Mouse (Mus musculus): ENCODE data around the gene Nup50. TPM values are rescaled to one million over a fixed set of nuclear protein-coding genes. Genes with fewer than 3 reads are reported as not detected.
"Not testable (repeated sequence)": the region's sequence is repeated elsewhere in the genome, so short reads cannot be mapped to it uniquely, and the experiment has no call there.

Nup50 gene
- total RNA-seq (2022): 10 to 100 TPM; 27.8 to 30.0 (median 28.9) TPM

DNA sequence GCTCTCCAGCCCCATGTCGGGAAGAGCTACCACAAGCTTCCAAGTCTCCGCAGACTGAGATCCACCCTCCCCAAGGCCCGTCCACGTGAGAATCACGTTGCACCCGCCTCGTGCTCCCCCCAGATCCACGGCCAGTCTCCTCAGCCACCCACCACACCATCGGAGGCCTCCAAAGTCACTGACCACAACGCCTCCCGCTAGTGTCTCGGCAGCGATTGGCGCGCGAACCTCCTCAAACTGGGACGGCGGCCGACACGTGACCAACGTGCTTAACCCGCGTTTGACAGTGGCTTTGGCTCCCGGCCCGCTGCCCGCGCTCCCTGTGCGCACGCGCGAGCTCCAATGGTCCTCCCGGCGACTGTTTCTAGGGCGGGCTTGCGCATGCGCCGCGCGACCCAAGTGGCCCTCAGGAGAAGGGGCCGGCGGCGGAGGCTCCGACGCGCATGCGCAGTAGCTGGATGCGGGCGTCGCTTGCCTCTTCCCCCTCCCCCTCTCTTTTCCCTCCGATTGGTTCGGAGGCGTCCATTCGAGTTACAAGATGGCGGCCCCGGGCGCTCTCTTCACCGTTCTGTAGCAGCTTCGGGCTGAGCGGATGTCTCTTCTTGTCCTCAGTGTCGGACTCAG lies at the start of gene Nup50:
Gene Nup50 (plus strand): TSS at position 528 of the 624 bp plus-strand sequence.
- DNase-seq (ENCODE audit: low spot score in 2 of 2): peak; percentile 99 to 100

- DNase-seq (ENCODE audit: low spot score in 2 of 2): peak in 1 of 2 experiments; percentile 84
Observed at GRCm38 (mm10) chr15:84873867-84874266, 49.3 kb upstream of the Nup50 start.

DNA sequence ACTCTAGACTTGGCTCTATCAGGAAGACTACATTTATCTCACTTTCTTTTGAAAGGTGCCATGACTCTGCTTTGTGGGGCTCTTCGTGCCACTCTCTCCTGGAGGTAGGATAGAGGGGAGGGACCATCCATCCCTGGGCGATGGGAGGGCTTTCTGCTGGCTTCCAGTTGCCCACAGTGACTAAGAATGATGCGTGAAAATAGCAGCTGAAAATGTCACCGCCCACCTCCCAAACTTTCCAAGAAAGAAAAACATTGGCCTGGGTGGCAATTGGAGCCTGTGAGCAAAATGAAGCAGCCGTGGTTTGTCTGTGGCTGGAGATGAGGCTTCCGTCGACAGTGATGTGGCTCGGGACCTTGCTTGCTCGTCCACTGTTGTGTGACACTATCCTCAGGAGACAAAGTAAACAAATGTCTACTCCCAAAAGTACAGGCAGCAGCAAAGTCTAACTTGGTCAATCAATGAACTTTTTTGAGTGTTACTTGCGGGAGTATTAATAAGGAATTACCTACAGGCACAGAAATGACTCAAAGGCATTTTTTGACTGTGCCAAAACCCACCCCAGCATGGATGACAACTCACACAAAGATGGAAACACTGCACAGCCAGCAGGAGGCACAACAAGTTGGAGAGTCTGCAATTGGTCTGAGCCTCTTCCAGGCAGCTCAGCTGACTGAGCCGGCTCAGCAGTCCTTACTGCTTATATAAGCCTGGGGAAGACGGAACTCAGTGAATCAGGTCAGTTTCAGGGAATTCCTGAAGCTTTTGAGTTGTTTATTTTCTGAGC lies 46.0 kb upstream of the Nup50 start:
- peak in 1 of 2 experiments; percentile 78 for DNase-seq (ENCODE audit: low spot score in 2 of 2)

GRCm38 (mm10) chr15:84888066-84888465 lies 35.1 kb upstream of the Nup50 start:
- DNase-seq (ENCODE audit: low spot score in 2 of 2): no peak

GRCm38 (mm10) chr15:84891246-84891645 lies 32.0 kb upstream of the Nup50 start:
- DNase-seq (ENCODE audit: low spot score in 2 of 2): no peak

DNA sequence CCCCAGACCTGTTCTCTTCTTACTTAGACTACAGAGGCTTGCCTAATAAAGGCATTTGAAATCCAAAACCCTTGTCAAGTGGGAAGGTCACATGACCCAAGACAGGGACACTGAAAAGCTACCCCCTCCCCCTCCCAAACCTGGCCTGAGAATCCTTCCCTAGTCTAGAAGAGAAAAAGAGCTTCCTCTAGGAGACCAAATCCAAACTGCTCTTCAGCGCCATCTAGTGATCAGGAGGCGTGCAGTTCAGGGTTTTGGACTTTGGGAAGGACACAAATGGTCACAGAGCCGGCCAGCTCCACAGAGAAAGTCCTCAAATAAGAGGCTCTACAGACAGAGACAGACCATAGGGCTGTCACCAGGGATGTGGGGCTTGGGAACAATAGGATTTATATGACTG lies 31.6 kb upstream of the Nup50 start:
- peak; percentile 31 to 40 for DNase-seq (ENCODE audit: low spot score in 2 of 2)

GRCm38 (mm10) chr15:84896216-84896615 lies 27.0 kb upstream of the Nup50 start:
- not testable (repeated sequence) for DNase-seq (ENCODE audit: low spot score in 2 of 2)

- DNase-seq (ENCODE audit: low spot score in 2 of 2): no peak
Observed at GRCm38 (mm10) chr15:84896664-84897063, 26.5 kb upstream of the Nup50 start.

- DNase-seq (ENCODE audit: low spot score in 2 of 2): no peak
Observed at GRCm38 (mm10) chr15:84898077-84898476, 25.1 kb upstream of the Nup50 start.

GRCm38 (mm10) chr15:84903843-84904385 lies 19.3 kb upstream of the Nup50 start:
- DNase-seq (ENCODE audit: low spot score in 2 of 2): no peak

DNA sequence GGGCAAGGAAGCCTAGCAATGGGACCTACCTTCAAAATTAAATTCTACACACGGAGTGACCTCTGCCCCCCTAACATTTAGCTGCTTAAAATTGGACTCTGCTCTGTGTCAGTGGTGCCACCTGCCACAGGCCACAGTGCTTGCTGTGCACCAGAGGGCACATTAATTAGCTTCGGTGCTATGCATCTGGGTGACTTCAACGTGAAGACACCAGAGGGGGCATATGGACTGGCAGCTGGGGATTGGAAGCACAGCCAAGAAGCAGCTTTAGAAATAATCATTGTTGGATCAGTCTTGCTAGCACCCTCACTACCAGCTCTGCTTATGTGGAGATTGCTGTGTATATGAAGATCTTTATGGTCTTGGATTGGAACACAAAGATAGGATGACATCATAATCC lies 10.0 kb upstream of the Nup50 start:
- no peak for DNase-seq (ENCODE audit: low spot score in 2 of 2)

DNA sequence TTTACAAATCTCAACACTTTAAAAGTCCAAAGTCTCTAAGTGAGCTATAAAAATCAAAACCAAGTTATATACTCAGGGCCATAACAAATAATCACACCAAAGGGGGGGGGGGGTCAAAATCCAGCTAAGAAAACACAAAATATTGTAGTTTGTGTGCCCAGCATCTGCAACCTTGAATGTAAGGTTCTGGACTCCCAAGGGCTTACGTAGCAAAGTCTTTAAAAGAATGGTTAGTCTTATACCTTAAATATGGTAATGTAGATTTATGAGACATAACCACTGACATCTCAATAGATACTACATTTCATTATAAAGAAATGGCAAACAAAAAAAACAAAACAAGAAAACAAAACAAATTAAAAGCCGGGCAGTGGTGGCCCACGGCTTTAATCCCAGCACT lies 3.3 kb upstream of the Nup50 start, which contains the start of gene Gm29666:
Gene Gm29666 (minus strand): TSS at position 101 of the 400 bp plus-strand sequence.
- no peak for DNase-seq (ENCODE audit: low spot score in 2 of 2)

DNA sequence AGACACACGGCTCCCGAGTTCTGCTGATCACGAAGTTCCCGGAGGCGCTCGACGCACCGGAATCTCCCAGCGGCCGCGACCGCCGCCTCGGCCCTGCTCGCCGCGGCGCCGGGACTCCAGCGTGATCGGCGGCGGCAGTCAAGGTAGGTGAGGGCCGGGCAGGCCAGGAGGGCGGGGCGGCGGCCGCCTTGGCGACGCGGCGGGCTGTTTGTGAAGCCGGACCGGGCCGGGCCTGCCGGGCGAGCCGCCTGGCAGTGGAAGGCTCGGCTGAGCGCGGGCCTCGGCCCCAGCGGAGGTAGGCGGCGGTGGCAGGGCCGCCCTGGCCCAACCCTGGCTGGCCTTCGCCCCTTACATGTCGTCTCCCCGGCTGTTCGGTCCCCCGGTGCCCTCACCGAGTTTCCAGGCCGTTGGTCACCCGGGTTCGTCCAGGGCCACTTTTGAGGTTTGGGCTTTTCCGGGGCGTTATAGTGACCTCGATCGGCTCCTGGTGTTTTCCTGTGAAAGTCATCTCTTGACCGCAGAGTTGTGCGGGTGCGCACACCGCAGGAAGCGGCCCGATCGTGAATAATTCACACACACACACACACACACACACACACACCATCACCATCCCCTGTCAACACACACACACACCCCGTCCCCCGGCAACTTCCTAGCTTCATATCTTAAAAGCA lies 434 bp downstream of the Nup50 start:
- DNase-seq (ENCODE audit: low spot score in 2 of 2): no peak

GRCm38 (mm10) chr15:84924781-84925315 lies 1.6 kb downstream of the Nup50 start:
- DNase-seq (ENCODE audit: low spot score in 2 of 2): no peak

DNA sequence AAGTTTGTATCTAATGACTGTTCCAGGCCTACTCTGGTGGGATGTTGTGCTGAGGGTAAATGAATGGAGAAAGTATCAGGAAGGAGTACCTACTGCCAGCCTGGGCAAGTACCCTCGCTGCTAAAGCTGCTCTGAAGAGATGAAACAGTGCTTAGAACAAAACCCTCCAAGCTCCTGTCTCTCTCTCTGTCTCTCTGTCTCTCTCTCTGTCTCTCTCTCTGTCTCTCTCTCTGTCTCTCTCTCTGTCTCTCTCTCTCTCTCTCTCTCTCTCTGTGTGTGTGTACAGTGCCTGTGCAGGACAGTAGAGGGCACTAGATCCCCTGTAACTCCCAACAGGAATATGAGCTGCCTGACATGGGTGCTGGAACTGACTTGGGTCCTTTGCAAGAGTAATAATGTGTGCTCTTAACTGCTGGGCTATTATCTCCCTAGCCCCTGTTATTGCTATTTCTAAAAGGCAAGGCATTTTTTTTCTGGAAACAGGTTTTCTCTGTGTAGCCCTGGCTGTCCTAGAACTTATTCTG lies 2.3 kb downstream of the Nup50 start:
- no peak for DNase-seq (ENCODE audit: low spot score in 2 of 2)

GRCm38 (mm10) chr15:84932351-84932750 lies 9.1 kb downstream of the Nup50 start:
- no peak for DNase-seq (ENCODE audit: low spot score in 2 of 2)

GRCm38 (mm10) chr15:84934901-84935300 lies 11.7 kb downstream of the Nup50 start:
- no peak for DNase-seq (ENCODE audit: low spot score in 2 of 2)

DNA sequence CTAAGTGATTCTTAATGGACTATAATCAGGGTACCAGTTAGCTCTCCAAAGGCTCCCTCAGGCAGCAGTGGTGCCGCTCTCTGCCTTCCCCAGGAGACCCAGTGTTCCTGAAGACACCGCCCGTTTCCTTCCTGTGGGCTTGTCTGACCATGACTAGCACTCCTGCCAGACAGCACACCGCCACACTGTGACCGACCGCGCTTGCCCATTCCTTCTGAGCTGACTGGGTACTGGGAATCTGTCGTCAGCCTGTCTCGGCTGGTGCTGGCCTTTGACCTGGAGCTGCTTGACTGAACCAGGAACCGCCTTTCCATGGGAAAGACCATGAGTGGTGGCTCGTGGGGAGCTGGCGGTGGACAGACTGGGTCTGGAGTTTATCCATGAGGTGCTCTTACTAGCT lies 16.9 kb downstream of the Nup50 start:
- no peak for DNase-seq (ENCODE audit: low spot score in 2 of 2)

DNA sequence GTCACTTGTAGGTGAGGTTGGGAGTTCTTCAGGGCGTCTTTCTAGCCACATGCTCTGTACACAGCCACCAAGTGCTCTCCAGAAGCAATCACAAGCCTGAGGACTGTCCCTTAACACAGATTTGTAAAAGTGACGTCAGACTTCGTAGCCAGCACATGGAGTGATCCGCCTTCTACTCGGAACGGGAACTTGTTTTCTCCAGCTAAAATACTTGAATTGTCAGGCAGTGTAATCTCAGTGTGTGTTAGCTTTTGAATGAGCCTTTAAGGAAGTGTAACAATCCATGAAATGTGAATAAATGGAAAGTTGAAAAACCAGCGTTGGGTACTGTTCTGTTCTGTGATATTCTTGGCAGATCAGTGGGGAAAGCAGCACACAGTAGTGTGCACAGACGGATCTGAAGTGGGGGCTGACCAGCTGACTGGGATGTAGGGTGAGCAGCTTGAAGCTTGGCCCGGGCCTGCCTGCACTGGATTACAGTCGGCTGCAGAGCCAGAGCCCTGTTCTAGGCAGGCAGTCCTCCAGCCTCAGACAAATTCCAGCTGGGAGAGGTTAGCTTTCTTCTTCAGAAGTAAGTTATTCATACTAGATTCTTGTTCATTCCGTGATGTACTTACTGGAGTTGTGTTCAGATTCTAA lies 19.6 kb downstream of the Nup50 start:
- DNase-seq (ENCODE audit: low spot score in 2 of 2): no peak

GRCm38 (mm10) chr15:84944319-84944718 lies 21.1 kb downstream of the Nup50 start:
- DNase-seq (ENCODE audit: low spot score in 2 of 2): no peak

- no peak for DNase-seq (ENCODE audit: low spot score in 2 of 2)
Observed at GRCm38 (mm10) chr15:84948990-84949389, 25.8 kb downstream of the Nup50 start.

Data from left cerebral cortex, adult 8-10 months (tissue).